Mouse (Mus musculus): ENCODE results near the gene Polr2e. TPM values are rescaled to one million over a fixed set of nuclear protein-coding genes. Genes with fewer than 3 reads are reported as not detected.

Polr2e gene
- total and polyA plus RNA-seq, 2 experiments from 2014 or later = 106 to 123 TPM

DNA sequence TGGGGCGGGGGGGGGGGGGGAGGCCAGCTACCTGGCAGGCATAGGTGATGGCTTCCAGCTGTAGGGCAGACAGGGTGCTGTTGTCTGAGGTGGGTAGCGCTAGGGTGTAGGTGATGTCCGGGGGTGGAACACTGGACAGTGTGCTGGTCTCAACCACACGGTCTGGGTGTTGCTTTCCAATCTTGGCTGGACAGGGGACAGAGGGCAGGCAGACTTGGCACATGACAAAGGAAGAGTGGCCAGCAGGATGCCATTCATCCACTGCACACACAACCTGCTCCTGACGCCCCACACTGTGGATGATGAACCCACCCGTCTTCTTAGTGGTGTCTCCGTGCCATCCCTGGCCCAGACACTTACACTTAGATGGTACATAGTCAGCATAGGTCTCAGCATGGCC lies 29.7 kb upstream of the Polr2e start:
- no peak for TF ChIP-seq EP300 (IDR thresholded peaks at IDR 0.05; ENCODE audit: low read depth)
- no peak for TF ChIP-seq CTCF (IDR thresholded peaks at IDR 0.05; ENCODE audit: low read depth)

GRCm38 (mm10) chr10:80063877-80064650 lies 24.5 kb upstream of the Polr2e start:
- H3K9me3 ChIP-seq (replicated peaks; ENCODE audit: control insufficient read depth, low read length) = no peaks in the 10 kb centered on the region
- DNase-seq (ENCODE audit: low spot score) (no peak), ATAC-seq (ENCODE audit: insufficient read depth, low read depth) (no peak)
- TF ChIP-seq EP300 (IDR thresholded peaks at IDR 0.05; ENCODE audit: low read depth) = no peak
- peak; percentile 9; the same call in 1 of the 2 replicates for TF ChIP-seq CTCF (IDR thresholded peaks at IDR 0.05; ENCODE audit: low read depth)
- no peaks in the 10 kb centered on the region for H3K27me3 ChIP-seq (ENCODE audit: control insufficient read depth, insufficient read depth, low read length)
- no peak overlapping the region for H3K4me2 ChIP-seq (ENCODE audit: low read depth, low read length)
- H3K9ac ChIP-seq (replicated peaks; ENCODE audit: low read depth, low read length) = no peak overlapping the region
- WGBS = 79% methylated on average over 23 of the region's 23 CpGs
- H3K27ac ChIP-seq (ENCODE audit: low read depth) = no peak overlapping the region
- H3K36me3 ChIP-seq (replicated peaks; ENCODE audit: control insufficient read depth, insufficient read depth, low read length) = peaks cover 60% of the 10 kb centered on the region
- no peak overlapping the region for H3K4me3 ChIP-seq (ENCODE audit: low read depth, low read length)
- no peaks in the 10 kb centered on the region for H3K4me1 ChIP-seq (ENCODE audit: control insufficient read depth, insufficient read depth)

More for the DNA sequence above, 29.7 kb upstream of the Polr2e start:
- H3K4me3 ChIP-seq (ENCODE audit: low read depth, low read length) = no peak overlapping the region
- H3K9me3 ChIP-seq (replicated peaks; ENCODE audit: control insufficient read depth, low read length) = no peaks in the 10 kb centered on the region
- DNase-seq (ENCODE audit: low spot score) (no peak), ATAC-seq (ENCODE audit: insufficient read depth, low read depth) (no peak)
- H3K4me2 ChIP-seq (ENCODE audit: low read depth, low read length) = no peak overlapping the region
- H3K27ac ChIP-seq (ENCODE audit: low read depth) = no peak overlapping the region
- H3K36me3 ChIP-seq (replicated peaks; ENCODE audit: control insufficient read depth, insufficient read depth, low read length) = peaks cover 15% of the 10 kb centered on the region
- H3K9ac ChIP-seq (replicated peaks; ENCODE audit: low read depth, low read length) = no peak overlapping the region
- no peaks in the 10 kb centered on the region for H3K27me3 ChIP-seq (ENCODE audit: control insufficient read depth, insufficient read depth, low read length)
- WGBS = 87% methylated on average over 6 of the region's 7 CpGs
- peaks cover 17% of the 10 kb centered on the region for H3K4me1 ChIP-seq (ENCODE audit: control insufficient read depth, insufficient read depth)

- no peaks in the 10 kb centered on the region for H3K27me3 ChIP-seq (ENCODE audit: control insufficient read depth, insufficient read depth, low read length)
- H3K9me3 ChIP-seq (replicated peaks; ENCODE audit: control insufficient read depth, low read length) = no peaks in the 10 kb centered on the region
- no peak overlapping the region for H3K4me3 ChIP-seq (ENCODE audit: low read depth, low read length)
- TF ChIP-seq CTCF (IDR thresholded peaks at IDR 0.05; ENCODE audit: low read depth) = no peak
- no peak for TF ChIP-seq EP300 (IDR thresholded peaks at IDR 0.05; ENCODE audit: low read depth)
- H3K36me3 ChIP-seq (replicated peaks; ENCODE audit: control insufficient read depth, insufficient read depth, low read length) = peaks cover 67% of the 10 kb centered on the region
- no peak for DNase-seq (ENCODE audit: low spot score)
- WGBS = 83% methylated on average over 5 of the region's 5 CpGs
- no peak overlapping the region for H3K4me2 ChIP-seq (ENCODE audit: low read depth, low read length)
- H3K9ac ChIP-seq (replicated peaks; ENCODE audit: low read depth, low read length) = no peak overlapping the region
- no peaks in the 10 kb centered on the region for H3K4me1 ChIP-seq (ENCODE audit: control insufficient read depth, insufficient read depth)
- no peak for ATAC-seq (ENCODE audit: insufficient read depth, low read depth)
- H3K27ac ChIP-seq (ENCODE audit: low read depth) = no peak overlapping the region
Observed at GRCm38 (mm10) chr10:80063104-80063503, 23.5 kb upstream of the Polr2e start.

DNA sequence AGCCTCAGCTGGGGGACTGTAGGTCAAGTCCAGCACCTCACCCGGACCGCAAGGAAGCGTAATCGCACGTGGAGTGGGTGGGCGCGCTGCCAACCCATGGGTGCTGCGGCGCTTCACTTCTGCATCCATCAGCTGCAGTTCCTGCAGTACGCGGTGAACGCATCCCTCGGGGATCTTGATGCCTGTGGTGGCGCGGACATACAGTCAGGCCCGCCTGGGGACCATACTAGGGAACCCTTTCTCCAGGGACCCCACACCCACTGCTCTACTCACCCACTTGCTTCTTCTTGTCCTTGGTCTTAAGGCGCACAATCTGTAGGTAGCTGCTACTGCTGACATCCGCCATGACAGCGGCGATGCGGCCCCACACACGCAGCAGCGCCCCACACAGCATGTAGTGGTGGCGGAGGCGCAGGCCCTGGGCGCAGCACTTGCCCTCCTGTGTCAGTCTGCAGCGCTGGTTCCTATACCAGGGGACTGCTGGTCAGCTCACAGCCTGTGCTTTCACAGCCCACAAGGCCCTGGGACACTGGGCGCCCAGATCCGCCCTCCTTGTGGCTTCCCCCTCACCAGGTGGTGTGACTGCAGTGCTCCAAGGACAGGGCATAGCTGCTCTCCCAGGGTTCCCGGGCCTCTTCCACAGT lies 18.2 kb upstream of the Polr2e start:
- no peak for TF ChIP-seq EP300 (IDR thresholded peaks at IDR 0.05; ENCODE audit: low read depth)
- TF ChIP-seq CTCF (IDR thresholded peaks at IDR 0.05; ENCODE audit: low read depth) = no peak
- Histone ChIP-seq H3K4me1 (ENCODE audit: control insufficient read depth, insufficient read depth) (peaks cover 13% of the 10 kb centered on the region), H3K9ac (replicated peaks; ENCODE audit: low read depth, low read length) (no peak overlapping the region), H3K27me3 (ENCODE audit: control insufficient read depth, insufficient read depth, low read length) (no peaks in the 10 kb centered on the region), H3K4me2 (ENCODE audit: low read depth, low read length) (no peak overlapping the region), H3K36me3 (replicated peaks; ENCODE audit: control insufficient read depth, insufficient read depth, low read length) (peaks cover 72% of the 10 kb centered on the region), H3K4me3 (ENCODE audit: low read depth, low read length) (no peak overlapping the region), H3K9me3 (replicated peaks; ENCODE audit: control insufficient read depth, low read length) (no peaks in the 10 kb centered on the region), H3K27ac (ENCODE audit: low read depth) (no peak overlapping the region)
- ATAC-seq (ENCODE audit: insufficient read depth, low read depth) = no peak
- WGBS = 71% methylated on average over 30 of the region's 30 CpGs
- no peak for DNase-seq (ENCODE audit: low spot score)

- peaks cover 65% of the 10 kb centered on the region for H3K36me3 ChIP-seq (replicated peaks; ENCODE audit: control insufficient read depth, insufficient read depth, low read length)
- WGBS = 91% methylated on average over 27 of the region's 27 CpGs
Observed at GRCm38 (mm10) chr10:80056976-80057682, 17.5 kb upstream of the Polr2e start.

More at GRCm38 (mm10) chr10:80056976-80057682, 17.5 kb upstream of the Polr2e start:
- peaks cover 18% of the 10 kb centered on the region for H3K4me1 ChIP-seq (ENCODE audit: control insufficient read depth, insufficient read depth)
- no peak for DNase-seq (ENCODE audit: low spot score)
- TF ChIP-seq CTCF (IDR thresholded peaks at IDR 0.05; ENCODE audit: low read depth) = no peak
- no peak for TF ChIP-seq EP300 (IDR thresholded peaks at IDR 0.05; ENCODE audit: low read depth)
- H3K27me3 ChIP-seq (ENCODE audit: control insufficient read depth, insufficient read depth, low read length) = no peaks in the 10 kb centered on the region
- no peak for ATAC-seq (ENCODE audit: insufficient read depth, low read depth)
- no peak overlapping the region for H3K4me3 ChIP-seq (ENCODE audit: low read depth, low read length)
- no peak overlapping the region for H3K9ac ChIP-seq (replicated peaks; ENCODE audit: low read depth, low read length)
- H3K4me2 ChIP-seq (ENCODE audit: low read depth, low read length) = no peak overlapping the region
- no peaks in the 10 kb centered on the region for H3K9me3 ChIP-seq (replicated peaks; ENCODE audit: control insufficient read depth, low read length)
- no peak overlapping the region for H3K27ac ChIP-seq (ENCODE audit: low read depth)

All from heart, postnatal 0 days (tissue).